Mouse (Mus musculus) embryonic stem cell, embryonic (primary cell): ENCODE measurements around the gene Rdh16f1.

Experiments used
- CTCF ChIA-PET, 4 experiments: fragments of 300-600 bp in 2 of 4; fragments of 350-600 bp in 2 of 4; sonication (Branson Sonifier 250); formaldehyde crosslinking; loops; one replicate each; lab custom pipeline; 2022; ENCODE audit warnings: inconsistent platforms in 2 of 4; lab: Charles Lee
- POLR2A ChIA-PET, 4 experiments: fragments of 300-600 bp in 2 of 4; fragments of 350-600 bp in 2 of 4; sonication (Branson Sonifier 250); formaldehyde crosslinking; loops; one replicate each; lab custom pipeline; 2022; ENCODE audit warnings: antibody characterized with exemption in 4 of 4, inconsistent platforms in 1 of 4; lab: Charles Lee

Rdh16f1 gene

GRCm38 (mm10) chr10:127759181-127760110 is at the start of gene Rdh16f1, which contains the start of gene Rdh1:
Gene Rdh16f1 (plus strand): TSS chr10:127759787.
Gene Rdh1 (plus strand): TSS chr10:127759721.
- CTCF ChIA-PET: interaction anchor here in 2 of 4 experiments (1.1 to 1.4 kb wide), 2 partner anchors 15 kb away, joined by 3 to 5 read pairs; no protein-coding TSS in a partner anchor

GRCm38 (mm10) chr10:127710331-127710730 is 49.3 kb upstream of the Rdh16f1 start:
- POLR2A ChIA-PET: interaction anchor here in 1 of 4 experiments (1.1 to 2.2 kb wide), 5 partner anchors 11 to 223 kb away, joined by 3 to 10 read pairs (median 5); no protein-coding TSS in a partner anchor
- CTCF ChIA-PET: interaction anchor here in 2 of 4 experiments (0.6 to 1.4 kb wide), 6 partner anchors 13 to 197 kb away, joined by 3 to 7 read pairs (median 3); partner anchors contain the start of gene Tac2 (in 1 of the 2)

More at GRCm38 (mm10) chr10:127759181-127760110, at the start of gene Rdh16f1, which contains the start of gene Rdh1:
- POLR2A ChIA-PET: interaction anchor here in 1 of 4 experiments (1.2 kb wide), 1 partner anchor 10 kb away, joined by 6 read pairs; no protein-coding TSS in a partner anchor

GRCm38 (mm10) chr10:127712736-127713135 is 46.9 kb upstream of the Rdh16f1 start:
- ChIA-PET CTCF (interaction anchor here in 1 of 4 experiments (0.5 kb wide), 1 partner anchor 181 kb away, joined by 3 read pairs; no protein-coding TSS in a partner anchor), POLR2A (interaction anchor here in 2 of 4 experiments (0.5 to 0.7 kb wide), 2 partner anchors 28 to 86 kb away, joined by 3 to 4 read pairs; no protein-coding TSS in a partner anchor)

- CTCF ChIA-PET: interaction anchor here in 3 of 4 experiments (0.7 to 1.9 kb wide), 7 partner anchors 8 to 79 kb away, joined by 3 to 6 read pairs (median 3); partner anchors contain the start of genes Myo1a (in 2 of the 3) and Stat6 (in 1 of the 3)
- POLR2A ChIA-PET: interaction anchor here in 3 of 4 experiments (0.5 to 2.2 kb wide), 14 partner anchors 9 to 101 kb away, joined by 3 to 7 read pairs (median 4); partner anchors contain the start of gene Lrp1 (in 1 of the 3)
Observed at GRCm38 (mm10) chr10:127721671-127722418, 37.7 kb upstream of the Rdh16f1 start.

- POLR2A ChIA-PET: interaction anchor here in 3 of 4 experiments (0.7 to 2.0 kb wide), 7 partner anchors 16 to 386 kb away, joined by 3 to 11 read pairs (median 3); partner anchors contain the start of gene Myo1a (in 1 of the 3)
- CTCF ChIA-PET: interaction anchor here in 3 of 4 experiments (0.6 to 3.0 kb wide), 9 partner anchors 9 to 215 kb away, joined by 3 to 12 read pairs (median 6); partner anchors contain the start of gene Myo1a (in 1 of the 3)
Observed at GRCm38 (mm10) chr10:127724178-127724577, 35.4 kb upstream of the Rdh16f1 start, which contains the start of gene Tac2. Gene Tac2 (plus strand): TSS chr10:127724478.

GRCm38 (mm10) chr10:127725136-127725535 is 34.5 kb upstream of the Rdh16f1 start:
- POLR2A ChIA-PET: interaction anchor here (0.5 to 2.0 kb wide), 11 partner anchors 17 to 212 kb away, joined by 3 to 11 read pairs (median 3); partner anchors contain the start of gene Myo1a (in 1 of the 4)
- CTCF ChIA-PET: interaction anchor here (0.5 to 3.0 kb wide), 13 partner anchors 9 to 283 kb away, joined by 3 to 9 read pairs (median 5); partner anchors contain the start of gene Myo1a (in 2 of the 4)

GRCm38 (mm10) chr10:127728437-127728836 is 31.1 kb upstream of the Rdh16f1 start:
- CTCF ChIA-PET: interaction anchor here in 3 of 4 experiments (1.0 to 1.8 kb wide), 5 partner anchors 9 to 228 kb away, joined by 3 to 6 read pairs (median 4); partner anchors contain the start of gene Myo1a (in 1 of the 3)
- POLR2A ChIA-PET: interaction anchor here in 1 of 4 experiments (0.5 to 2.6 kb wide), 6 partner anchors 10 to 908 kb away, joined by 3 to 14 read pairs (median 3); partner anchors contain the start of genes Naca and Zbtb39

GRCm38 (mm10) chr10:127730285-127730932 is 29.2 kb upstream of the Rdh16f1 start:
- ChIA-PET CTCF (interaction anchor here in 2 of 4 experiments (0.6 to 1.4 kb wide), 3 partner anchors 8 to 14 kb away, joined by 3 to 6 read pairs (median 3); no protein-coding TSS in a partner anchor), POLR2A (interaction anchor here in 2 of 4 experiments (0.8 to 1.7 kb wide), 6 partner anchors 9 to 88 kb away, joined by 3 to 5 read pairs (median 4); partner anchors contain the start of gene Stat6 (in 1 of the 2))

- ChIA-PET CTCF (interaction anchor here in 2 of 4 experiments (0.6 to 1.4 kb wide), 3 partner anchors 9 to 14 kb away, joined by 3 to 6 read pairs (median 3); no protein-coding TSS in a partner anchor), POLR2A (interaction anchor here in 2 of 4 experiments (0.7 to 1.7 kb wide), 7 partner anchors 9 to 1261 kb away, joined by 3 to 7 read pairs (median 4); partner anchors contain the start of gene Stat6 (in 1 of the 2))
Observed at GRCm38 (mm10) chr10:127730933-127731310, 28.7 kb upstream of the Rdh16f1 start.

- ChIA-PET CTCF (interaction anchor here in 1 of 4 experiments (0.7 to 1.4 kb wide), 2 partner anchors 10 to 15 kb away, joined by 3 read pairs; no protein-coding TSS in a partner anchor), POLR2A (interaction anchor here in 1 of 4 experiments (0.7 to 1.7 kb wide), 5 partner anchors 20 to 1262 kb away, joined by 3 to 7 read pairs (median 4); no protein-coding TSS in a partner anchor)
Observed at GRCm38 (mm10) chr10:127731397-127731796, 28.2 kb upstream of the Rdh16f1 start.

GRCm38 (mm10) chr10:127734434-127734833 is 25.2 kb upstream of the Rdh16f1 start:
- POLR2A ChIA-PET: interaction anchor here in 3 of 4 experiments (0.5 to 3.5 kb wide), 17 partner anchors 9 to 405 kb away, joined by 3 to 17 read pairs (median 5); partner anchors contain the start of genes Atp5b (in 1 of the 3), Nab2 (in 1 of the 3) and Stat6 (in 1 of the 3)
- CTCF ChIA-PET: interaction anchor here in 3 of 4 experiments (0.5 to 2.2 kb wide), 31 partner anchors 9 to 357 kb away, joined by 3 to 20 read pairs (median 4); partner anchors contain the start of genes Nab2 (in 1 of the 3) and Stat6 (in 1 of the 3)

GRCm38 (mm10) chr10:127736266-127736665 is 23.3 kb upstream of the Rdh16f1 start:
- POLR2A ChIA-PET: no interaction called here
- CTCF ChIA-PET: interaction anchor here in 3 of 4 experiments (0.6 to 1.3 kb wide), 4 partner anchors 13 to 227 kb away, joined by 3 to 18 read pairs (median 4); no protein-coding TSS in a partner anchor

GRCm38 (mm10) chr10:127736916-127737315 is 22.7 kb upstream of the Rdh16f1 start:
- ChIA-PET POLR2A (interaction anchor here in 1 of 4 experiments (2.4 kb wide), 1 partner anchor 61 kb away, joined by 13 read pairs; no protein-coding TSS in a partner anchor), CTCF (interaction anchor here in 3 of 4 experiments (0.6 to 2.5 kb wide), 10 partner anchors 9 to 271 kb away, joined by 3 to 18 read pairs (median 4); partner anchors contain the start of genes Nab2 (in 1 of the 3) and Stat6 (in 1 of the 3))

- ChIA-PET CTCF (interaction anchor here in 3 of 4 experiments (0.5 to 2.5 kb wide), 23 partner anchors 9 to 271 kb away, joined by 3 to 13 read pairs (median 5); partner anchors contain the start of genes Stat6 (in 3 of the 3), Myo1a (in 1 of the 3) and Nab2 (in 1 of the 3)), POLR2A (interaction anchor here in 2 of 4 experiments (0.5 to 2.4 kb wide), 12 partner anchors 10 to 354 kb away, joined by 3 to 13 read pairs (median 4); partner anchors contain the start of genes Baz2a (in 1 of the 2) and Naca (in 1 of the 2))
Observed at GRCm38 (mm10) chr10:127737552-127737951, 22.0 kb upstream of the Rdh16f1 start.
